Mouse (Mus musculus): ENCODE measurements around the gene Lamb1. TPM values are rescaled to one million over a fixed set of nuclear protein-coding genes. Genes with fewer than 3 reads are reported as not detected.

Gene Lamb1
- total and polyA plus RNA-seq, 3 experiments = under 0.01 TPM; not detected in 2

GRCm38 (mm10) chr12:31267363-31267762 is 2.3 kb downstream of the Lamb1 start:
- TF ChIP-seq MAX (IDR thresholded peaks at IDR 0.05; ENCODE audit: low read length) (no peak), ZNF384 (IDR thresholded peaks at IDR 0.05; ENCODE audit: low read depth, low read length) (no peak), JUN (IDR thresholded peaks at IDR 0.05; ENCODE audit: insufficient read depth, low read depth, low read length) (no peak), TBP (conservative IDR thresholded peaks at IDR 0.05; ENCODE audit: low read depth, low read length) (no peak), EP300 (IDR thresholded peaks at IDR 0.05; ENCODE audit: low read length) (no peak), CTCF (conservative IDR thresholded peaks at IDR 0.05 in 1 of 2, IDR thresholded peaks at IDR 0.05 in 1 of 2; ENCODE audit: low read depth in 2 of 2, low read length in 2 of 2) (no peak), RCOR1 (conservative IDR thresholded peaks at IDR 0.05; ENCODE audit: low read depth, low read length) (no peak), BHLHE40 (IDR thresholded peaks at IDR 0.05; ENCODE audit: low read depth, low read length) (no peak), KAT2A (IDR thresholded peaks at IDR 0.05; ENCODE audit: insufficient replicate concordance, low read length) (no peak), MYC (IDR thresholded peaks at IDR 0.05; ENCODE audit: low read depth, low read length) (no peak), SIN3A (IDR thresholded peaks at IDR 0.05; ENCODE audit: low read length) (no peak), ZKSCAN1 (IDR thresholded peaks at IDR 0.05; ENCODE audit: borderline replicate concordance, low read depth, low read length) (no peak), POLR2AphosphoS2 (IDR thresholded peaks at IDR 0.05; ENCODE audit: low read depth, low read length) (no peak)
- Histone ChIP-seq H3K9me3 (replicated peaks; ENCODE audit: low read length) (no peaks in the 10 kb centered on the region), H3K27ac (ENCODE audit: insufficient read depth, low read depth) (no peak overlapping the region), H3K27me3 (replicated peaks) (no peaks in the 10 kb centered on the region), H3K9ac (ENCODE audit: insufficient read depth, low read depth) (no peak overlapping the region), H3K4me3 (replicated peaks in 1 of 3; ENCODE audit: low read depth in 2 of 3, low read length in 2 of 3, poor library complexity in 1 of 3) (no peak overlapping the region), H3K79me2 (replicated peaks; ENCODE audit: control insufficient read depth, extremely low read depth, insufficient read depth, poor library complexity, severe bottlenecking) (no peaks in the 10 kb centered on the region), H3K36me3 (replicated peaks in 1 of 2; ENCODE audit: control insufficient read depth in 1 of 2, insufficient read depth in 1 of 2, low read length in 1 of 2) (no peaks in the 10 kb centered on the region), H3K4me2 (ENCODE audit: insufficient read depth, low read depth, poor library complexity, severe bottlenecking) (no peak overlapping the region), H3K4me1 (ENCODE audit: control insufficient read depth in 1 of 2, insufficient read depth in 2 of 2) (no peaks in the 10 kb centered on the region)
- in situ Hi-C loops (cut with MboI; ENCODE audit: low pct_ligation_motif_present, low pct_unique_long_range_greater_than_20kb, low sequenced_read_pairs) = no loop called here
- dilution Hi-C loops (cut with MboI; ENCODE audit: extremely low pct_ligation_motif_present, extremely low pct_unique_long_range_greater_than_20kb, low sequenced_read_pairs) = no loop called here
- no peak for DNase-seq (ENCODE audit: extremely low read depth)

GRCm38 (mm10) chr12:31268315-31268714 is 3.3 kb downstream of the Lamb1 start:
- H3K4me3 ChIP-seq (replicated peaks in 1 of 3; ENCODE audit: low read depth in 2 of 3, low read length in 2 of 3, poor library complexity in 1 of 3) = no peak overlapping the region
- H3K36me3 ChIP-seq (replicated peaks in 1 of 2; ENCODE audit: control insufficient read depth in 1 of 2, insufficient read depth in 1 of 2, low read length in 1 of 2) = no peaks in the 10 kb centered on the region
- H3K27ac ChIP-seq (ENCODE audit: insufficient read depth, low read depth) = no peak overlapping the region
- no peaks in the 10 kb centered on the region for H3K9me3 ChIP-seq (replicated peaks; ENCODE audit: low read length)
- H3K4me1 ChIP-seq (ENCODE audit: control insufficient read depth in 1 of 2, insufficient read depth in 2 of 2) = no peaks in the 10 kb centered on the region
- TF ChIP-seq HCFC1 (IDR thresholded peaks at IDR 0.05; ENCODE audit: low read depth, low read length) = no peak
- TF ChIP-seq CHD2 (IDR thresholded peaks at IDR 0.05; ENCODE audit: low read length) = no peak
- TF ChIP-seq UBTF (IDR thresholded peaks at IDR 0.05; ENCODE audit: low read depth, low read length) = no peak
- no peak for TF ChIP-seq RCOR1 (conservative IDR thresholded peaks at IDR 0.05; ENCODE audit: low read depth, low read length)
- no peak for TF ChIP-seq KAT2A (IDR thresholded peaks at IDR 0.05; ENCODE audit: insufficient replicate concordance, low read length)
- TF ChIP-seq MAFK (IDR thresholded peaks at IDR 0.05; ENCODE audit: insufficient replicate concordance, low read length) = no peak
- no peak for TF ChIP-seq USF1 (IDR thresholded peaks at IDR 0.05; ENCODE audit: low read depth, low read length)
- no peak for TF ChIP-seq RAD21 (IDR thresholded peaks at IDR 0.05; ENCODE audit: low read depth, low read length)
- no peak for TF ChIP-seq E2F4 (IDR thresholded peaks at IDR 0.05; ENCODE audit: insufficient replicate concordance, low read depth, low read length)
- TF ChIP-seq ELF1 (IDR thresholded peaks at IDR 0.05; ENCODE audit: low read depth, low read length) = no peak
- dilution Hi-C loops (cut with MboI; ENCODE audit: extremely low pct_ligation_motif_present, extremely low pct_unique_long_range_greater_than_20kb, low sequenced_read_pairs) (no loop called here), in situ Hi-C loops (cut with MboI; ENCODE audit: low pct_ligation_motif_present, low pct_unique_long_range_greater_than_20kb, low sequenced_read_pairs) (no loop called here)
- no peak for DNase-seq (ENCODE audit: extremely low read depth)
- no peaks in the 10 kb centered on the region for H3K27me3 ChIP-seq (replicated peaks)
- H3K4me2 ChIP-seq (ENCODE audit: insufficient read depth, low read depth, poor library complexity, severe bottlenecking) = no peak overlapping the region
- H3K79me2 ChIP-seq (replicated peaks; ENCODE audit: control insufficient read depth, extremely low read depth, insufficient read depth, poor library complexity, severe bottlenecking) = no peaks in the 10 kb centered on the region
- H3K9ac ChIP-seq (ENCODE audit: insufficient read depth, low read depth) = no peak overlapping the region
